Mouse (Mus musculus) forebrain, embryonic 11.5 days (tissue): ENCODE measurements around the gene Mtmr3. TPM values are rescaled to one million over a fixed set of nuclear protein-coding genes. Genes with fewer than 3 reads are reported as not detected.
A peak's percentile ranks its signal among the peaks of the same experiment; 100 is the strongest.

ENCODE experiments used
- ATAC-seq: fragments of 200-750 bp; cut with Nextera tagmentation; replicated peaks from 2 replicates; pipeline ENCODE4 v1.8.0; 2017; ENCODE audit warnings: moderate TSS enrichment; ENCODE audit not compliant: low FRiP score
- DNase-seq: peaks from one replicate; pipeline ENCODE4 v3.0.0-alpha.2; 2017; ENCODE audit warnings: low spot score
- H3K27ac ChIP-seq: fragments of 300-500 bp; sonication (generic); 2 replicates; pipeline ENCODE4 v1.5.1; 2014; ENCODE audit warnings: low read depth, low read length
- H3K27me3 ChIP-seq: fragments of 300-500 bp; sonication (generic); 2 replicates; pipeline ENCODE4 v1.6.1; 2014; ENCODE audit warnings: mild to moderate bottlenecking, low read length, mixed read lengths; ENCODE audit not compliant: control insufficient read depth, insufficient read depth
- H3K36me3 ChIP-seq: fragments of 300-500 bp; sonication (generic); 2 replicates; pipeline ENCODE4 v1.6.1; 2014; ENCODE audit warnings: mild to moderate bottlenecking, low read length, moderate library complexity, mixed read lengths; ENCODE audit not compliant: control insufficient read depth, insufficient read depth
- H3K4me1 ChIP-seq: fragments of 300-500 bp; sonication (generic); replicated peaks from 2 replicates; pipeline ENCODE4 v1.6.1; 2014; ENCODE audit warnings: low read length, mixed read lengths; ENCODE audit not compliant: control insufficient read depth, insufficient read depth
- H3K4me2 ChIP-seq: fragments of 300-500 bp; sonication (generic); 2 replicates; pipeline ENCODE4 v1.6.1; 2014; ENCODE audit warnings: low read depth, mild to moderate bottlenecking, low read length, moderate library complexity, mixed read lengths; ENCODE audit not compliant: severe bottlenecking
- H3K4me3 ChIP-seq: fragments of 300-500 bp; sonication (generic); 2 replicates; pipeline ENCODE4 v1.5.1; 2014; ENCODE audit warnings: low read depth, low read length
- H3K9ac ChIP-seq: fragments of 300-500 bp; sonication (generic); 2 replicates; pipeline ENCODE4 v1.6.1; 2014; ENCODE audit warnings: low read length
- H3K9me3 ChIP-seq: fragments of 300-500 bp; sonication (generic); 2 replicates; pipeline ENCODE4 v1.6.1; 2016; ENCODE audit warnings: low read length, mixed read lengths; ENCODE audit not compliant: control insufficient read depth
- WGBS: fragments of 180-500 bp; shearing (Covaris S2); extraction: QIAGEN DNeasy Blood & Tissue Kit; methylation state at CpG from one replicate; pipeline ENCODE4 v1.1.7; 2014; 5-methylcytosine and 5-hydroxymethylcytosine counted together
- polyA plus RNA-seq: library from polyadenylated mRNA; unstranded; fragments of >200 nt; fragmentation: Nextera tagmentation; extraction: Ambion mirVana; gene quantifications from 2 replicates; pipeline ENCODE4 v1.2.1, GENCODE M21; 2014

The Mtmr3 gene
- polyA plus RNA-seq, 1 experiment from 2014 or later, result 43.1 TPM

- H3K27ac ChIP-seq, result no peak overlapping the region
- ATAC-seq, result no peak
- DNase-seq, result no peak
- no peak overlapping the region for H3K4me3 ChIP-seq
- H3K36me3 ChIP-seq, result no peaks in the 10 kb centered on the region
- no peaks in the 10 kb centered on the region for H3K27me3 ChIP-seq
- 55% methylated on average over 2 of the region's 2 CpGs for WGBS
- H3K4me1 ChIP-seq, result no peaks in the 10 kb centered on the region
- no peak overlapping the region for H3K9ac ChIP-seq
- H3K4me2 ChIP-seq, result no peak overlapping the region
- no peaks in the 10 kb centered on the region for H3K9me3 ChIP-seq
These were observed 131.8 kb downstream of the Mtmr3 start for GRCm38 (mm10) chr11:4462868-4463267.

- Histone ChIP-seq H3K4me2 (no peak overlapping the region), H3K9ac (no peak overlapping the region), H3K27me3 (no peaks in the 10 kb centered on the region), H3K4me1 (no peaks in the 10 kb centered on the region), H3K36me3 (no peaks in the 10 kb centered on the region), H3K9me3 (no peaks in the 10 kb centered on the region), H3K27ac (no peak overlapping the region), H3K4me3 (no peak overlapping the region)
- no peak for ATAC-seq
- WGBS, result 36% methylated on average over 12 of the region's 12 CpGs
- no peak for DNase-seq
These were observed 133.5 kb downstream of the Mtmr3 start for GRCm38 (mm10) chr11:4461154-4461553.

- no peaks in the 10 kb centered on the region for H3K9me3 ChIP-seq
- H3K36me3 ChIP-seq, result no peaks in the 10 kb centered on the region
- ATAC-seq, result no peak
- no peak overlapping the region for H3K4me2 ChIP-seq
- no peaks in the 10 kb centered on the region for H3K4me1 ChIP-seq
- H3K9ac ChIP-seq, result no peak overlapping the region
- H3K27me3 ChIP-seq, result no peaks in the 10 kb centered on the region
- no peak for DNase-seq
- no peak overlapping the region for H3K27ac ChIP-seq
- H3K4me3 ChIP-seq, result no peak overlapping the region
- WGBS, result 68% methylated on average over 5 of the region's 5 CpGs
These were observed 134.0 kb downstream of the Mtmr3 start for GRCm38 (mm10) chr11:4460615-4461014.

- Histone ChIP-seq H3K36me3 (no peaks in the 10 kb centered on the region), H3K9me3 (no peaks in the 10 kb centered on the region), H3K4me3 (no peak overlapping the region), H3K4me2 (no peak overlapping the region), H3K9ac (no peak overlapping the region), H3K27ac (no peak overlapping the region), H3K27me3 (no peaks in the 10 kb centered on the region), H3K4me1 (no peaks in the 10 kb centered on the region)
- WGBS, result 75% methylated on average over 8 of the region's 8 CpGs
- ATAC-seq, result no peak
- DNase-seq, result no peak
These were observed 139.6 kb downstream of the Mtmr3 start for GRCm38 (mm10) chr11:4454895-4455535.

- Histone ChIP-seq H3K4me2 (no peak overlapping the region), H3K27ac (no peak overlapping the region), H3K4me1 (no peaks in the 10 kb centered on the region), H3K9me3 (no peaks in the 10 kb centered on the region), H3K9ac (no peak overlapping the region), H3K27me3 (no peaks in the 10 kb centered on the region), H3K36me3 (no peaks in the 10 kb centered on the region), H3K4me3 (no peak overlapping the region)
- WGBS, result 88% methylated on average over 12 of the region's 12 CpGs
- DNase-seq, result no peak
- no peak for ATAC-seq
These were observed 142.0 kb downstream of the Mtmr3 start for GRCm38 (mm10) chr11:4452467-4453184.

- ATAC-seq, result no peak
- no peaks in the 10 kb centered on the region for H3K27me3 ChIP-seq
- H3K9ac ChIP-seq, result no peak overlapping the region
- no peaks in the 10 kb centered on the region for H3K9me3 ChIP-seq
- no peak overlapping the region for H3K27ac ChIP-seq
- DNase-seq, result peak; percentile 82
- WGBS, result 25% methylated on average over 9 of the region's 9 CpGs
- no peaks in the 10 kb centered on the region for H3K4me1 ChIP-seq
- no peaks in the 10 kb centered on the region for H3K36me3 ChIP-seq
- no peak overlapping the region for H3K4me2 ChIP-seq
- H3K4me3 ChIP-seq, result no peak overlapping the region
These were observed 143.5 kb downstream of the Mtmr3 start for GRCm38 (mm10) chr11:4451116-4451515.

- Histone ChIP-seq H3K9me3 (no peaks in the 10 kb centered on the region), H3K4me1 (no peaks in the 10 kb centered on the region), H3K36me3 (no peaks in the 10 kb centered on the region), H3K27me3 (no peaks in the 10 kb centered on the region), H3K27ac (no peak overlapping the region), H3K4me2 (no peak overlapping the region), H3K4me3 (no peak overlapping the region), H3K9ac (no peak overlapping the region)
- 95% methylated on average over 9 of the region's 9 CpGs for WGBS
- DNase-seq (no peak), ATAC-seq (no peak)
These were observed 148.3 kb downstream of the Mtmr3 start for GRCm38 (mm10) chr11:4446195-4446868.

- WGBS, result 62% methylated on average over 1 of the region's 1 CpGs
- Histone ChIP-seq H3K4me3 (no peak overlapping the region), H3K9ac (no peak overlapping the region), H3K4me2 (no peak overlapping the region), H3K4me1 (no peaks in the 10 kb centered on the region), H3K27me3 (no peaks in the 10 kb centered on the region), H3K9me3 (no peaks in the 10 kb centered on the region), H3K27ac (no peak overlapping the region), H3K36me3 (no peaks in the 10 kb centered on the region)
- ATAC-seq (no peak), DNase-seq (no peak)
These were observed 152.4 kb downstream of the Mtmr3 start for GRCm38 (mm10) chr11:4442280-4442679.
